Mouse (Mus musculus) gastrocnemius, adult 2 months (tissue): ENCODE data around the gene Pon2. TPM values are rescaled to one million over a fixed set of nuclear protein-coding genes. Genes with fewer than 3 reads are reported as not detected.

ENCODE experiments used
- DNase-seq: peaks from one replicate; pipeline ENCODE4 v3.0.0; 2022
- H3K27ac ChIP-seq: fragments of 200-600 bp; 2 replicates; pipeline ENCODE4 v1.8.1; 2022; ENCODE audit warnings: mild to moderate bottlenecking
- H3K4me3 ChIP-seq: fragments of 200-600 bp; 2 replicates; pipeline ENCODE4 v1.8.1; 2022; ENCODE audit warnings: mild to moderate bottlenecking, moderate library complexity
- CTCF ChIP-seq: fragments of 200-600 bp; IDR thresholded peaks from 2 replicates; pipeline ENCODE4 v1.8.1; 2022; ENCODE audit warnings: antibody characterized with exemption, mild to moderate bottlenecking, moderate library complexity
- intact Hi-C: fragments of 180-260 bp; cut with DNase I; formaldehyde crosslinking; loops from one replicate; pipeline ENCODE4 v1.15.1; 2025
- total RNA-seq, 2 experiments: library from RNA; stranded (reverse); gene quantifications; 2 replicates each; pipeline ENCODE4 v1.2.3; 2021

Gene Pon2
- total RNA-seq, 2 experiments from 2014 or later: 14.8 to 14.9 TPM

- no peak overlapping the region for H3K27ac ChIP-seq
- TF ChIP-seq CTCF: no peak
- no peak overlapping the region for H3K4me3 ChIP-seq
- intact Hi-C loops: no loop called here
- DNase-seq: no peak
These were observed 17.5 kb downstream of the Pon2 start for GRCm38 (mm10) chr6:5280576-5281305.

GRCm38 (mm10) chr6:5277972-5278371 is 20.3 kb downstream of the Pon2 start:
- DNase-seq: no peak
- intact Hi-C loops: no loop called here

GRCm38 (mm10) chr6:5269641-5270040 is 28.6 kb downstream of the Pon2 start:
- TF ChIP-seq CTCF: no peak
- Histone ChIP-seq H3K27ac (no peak overlapping the region), H3K4me3 (no peak overlapping the region)
- intact Hi-C loops: loop anchor here (5.0 kb wide), 1 partner anchor 218 kb away; no protein-coding TSS in a partner anchor
- no peak for DNase-seq

More at GRCm38 (mm10) chr6:5277972-5278371, 20.3 kb downstream of the Pon2 start:
- no peak for TF ChIP-seq CTCF
- Histone ChIP-seq H3K27ac (no peak overlapping the region), H3K4me3 (no peak overlapping the region)

GRCm38 (mm10) chr6:5264793-5265192 is 33.5 kb downstream of the Pon2 start:
- Histone ChIP-seq H3K27ac (no peak overlapping the region), H3K4me3 (no peak overlapping the region)
- no peak for DNase-seq
- TF ChIP-seq CTCF: no peak
- intact Hi-C loops: no loop called here

GRCm38 (mm10) chr6:5263250-5263999 is 34.8 kb downstream of the Pon2 start:
- no peak for TF ChIP-seq CTCF
- H3K27ac ChIP-seq: no peak overlapping the region
- no peak overlapping the region for H3K4me3 ChIP-seq
- intact Hi-C loops: no loop called here
- no peak for DNase-seq

GRCm38 (mm10) chr6:5262322-5263249 is 35.7 kb downstream of the Pon2 start:
- Histone ChIP-seq H3K27ac (no peak overlapping the region), H3K4me3 (no peak overlapping the region)
- intact Hi-C loops: no loop called here
- no peak for TF ChIP-seq CTCF
- no peak for DNase-seq

GRCm38 (mm10) chr6:5255722-5256451 is 42.4 kb downstream of the Pon2 start, which contains the start of gene Pon3:
Pon3 (minus strand) TSS chr6:5256286.
- peak within 1 kb of the TSS; percentile 85 for H3K27ac ChIP-seq

GRCm38 (mm10) chr6:5255291-5255690 is 43.0 kb downstream of the Pon2 start:
- H3K4me3 ChIP-seq: peak overlapping the region; percentile 81
- DNase-seq: no peak
- TF ChIP-seq CTCF: no peak
- intact Hi-C loops: loop anchor here (5.0 kb wide), 1 partner anchor 127 kb away; the partner anchor contains the start of gene Asb4
- H3K27ac ChIP-seq: peak overlapping the region; percentile 85

More at GRCm38 (mm10) chr6:5255722-5256451, 42.4 kb downstream of the Pon2 start, which contains the start of gene Pon3:
- TF ChIP-seq CTCF: no peak
- DNase-seq: peak; percentile 77
- intact Hi-C loops: loop anchor here (2.0 to 5.0 kb wide), 2 partner anchors 41 to 126 kb away; partner anchors contain the start of gene Asb4
- peak within 1 kb of the TSS; percentile 81 for H3K4me3 ChIP-seq

- peak overlapping the region; percentile 81 for H3K4me3 ChIP-seq
- intact Hi-C loops: loop anchor here (5.0 kb wide), 1 partner anchor 127 kb away; the partner anchor contains the start of gene Asb4
These were observed 43.4 kb downstream of the Pon2 start for GRCm38 (mm10) chr6:5254869-5255268.

GRCm38 (mm10) chr6:5245926-5246325 is 52.3 kb downstream of the Pon2 start:
- DNase-seq: no peak
- intact Hi-C loops: no loop called here
- Histone ChIP-seq H3K27ac (no peak overlapping the region), H3K4me3 (no peak overlapping the region)
- no peak for TF ChIP-seq CTCF

More at GRCm38 (mm10) chr6:5254869-5255268, 43.4 kb downstream of the Pon2 start:
- H3K27ac ChIP-seq: peak overlapping the region; percentile 85
- no peak for TF ChIP-seq CTCF
- no peak for DNase-seq

- intact Hi-C loops: no loop called here
- TF ChIP-seq CTCF: no peak
- Histone ChIP-seq H3K27ac (no peak overlapping the region), H3K4me3 (no peak overlapping the region)
- DNase-seq: no peak
These were observed 59.5 kb downstream of the Pon2 start for GRCm38 (mm10) chr6:5238799-5239198.
